Mouse (Mus musculus) lung, postnatal 36 days (tissue): ENCODE measurements around the gene Has1.
"Not testable (repeated sequence)": the region's sequence is repeated elsewhere in the genome, so short reads cannot be mapped to it uniquely, and the experiment has no call there.

Source experiments
- DNase-seq: peaks from one replicate; pipeline ENCODE4 v3.0.0; 2022; ENCODE audit warnings: mixed read lengths

Has1 gene

GRCm38 (mm10) chr17:17855064-17855838 lies at the start of gene Has1:
Has1 (minus strand) TSS chr17:17855205.
- no peak for DNase-seq

- peak; percentile 48 for DNase-seq
Observed at GRCm38 (mm10) chr17:17900768-17901167, 45.8 kb upstream of the Has1 start.

GRCm38 (mm10) chr17:17899268-17899667 lies 44.3 kb upstream of the Has1 start:
- DNase-seq: no peak

GRCm38 (mm10) chr17:17896039-17896438 lies 41.0 kb upstream of the Has1 start:
- peak; percentile 74 for DNase-seq

- no peak for DNase-seq
Observed at GRCm38 (mm10) chr17:17889732-17890425, 34.9 kb upstream of the Has1 start.

- no peak for DNase-seq
Observed at GRCm38 (mm10) chr17:17887774-17888248, 32.8 kb upstream of the Has1 start, which contains the start of the genes Fpr2 and Fpr3. Fpr2 (plus strand) TSS chr17:17887824. Fpr3 (plus strand) TSS chr17:17887852.

GRCm38 (mm10) chr17:17883840-17884239 lies 28.8 kb upstream of the Has1 start, which contains the start of gene Fpr1:
Fpr1 (minus strand) TSS chr17:17883940.
- DNase-seq: no peak

GRCm38 (mm10) chr17:17882672-17883071 lies 27.7 kb upstream of the Has1 start:
- DNase-seq: no peak

GRCm38 (mm10) chr17:17879347-17879746 lies 24.3 kb upstream of the Has1 start:
- DNase-seq: no peak

GRCm38 (mm10) chr17:17871697-17872096 lies 16.7 kb upstream of the Has1 start:
- DNase-seq: peak; percentile 24

- no peak for DNase-seq
Observed at GRCm38 (mm10) chr17:17870892-17871550, 16.0 kb upstream of the Has1 start.

GRCm38 (mm10) chr17:17866801-17867469 lies 11.9 kb upstream of the Has1 start:
- peak; percentile 38 for DNase-seq

- peak; percentile 63 for DNase-seq
Observed at GRCm38 (mm10) chr17:17865168-17865567, 10.2 kb upstream of the Has1 start.

- peak; percentile 52 for DNase-seq
Observed at GRCm38 (mm10) chr17:17862360-17862759, 7.4 kb upstream of the Has1 start.

GRCm38 (mm10) chr17:17860110-17860509 lies 5.1 kb upstream of the Has1 start:
- no peak for DNase-seq

GRCm38 (mm10) chr17:17857446-17857845 lies 2.4 kb upstream of the Has1 start:
- DNase-seq: no peak

GRCm38 (mm10) chr17:17856612-17857011 lies 1.6 kb upstream of the Has1 start:
- DNase-seq: peak; percentile 17

GRCm38 (mm10) chr17:17849906-17850712 lies 4.9 kb downstream of the Has1 start:
- no peak for DNase-seq

- DNase-seq: no peak
Observed at GRCm38 (mm10) chr17:17848988-17849387, 6.0 kb downstream of the Has1 start.

GRCm38 (mm10) chr17:17845187-17846027 lies 9.6 kb downstream of the Has1 start:
- peak; percentile 66 for DNase-seq

- DNase-seq: not testable (repeated sequence)
Observed at GRCm38 (mm10) chr17:17844606-17845005, 10.4 kb downstream of the Has1 start.
